Mouse (Mus musculus) NIH3T3 (cell line): ENCODE data around the gene Acat2.
"Not testable (repeated sequence)": the region's sequence is repeated elsewhere in the genome, so short reads cannot be mapped to it uniquely, and the experiment has no call there.

Experiments
- DNase-seq: peaks from one replicate; pipeline ENCODE4 v3.0.0-alpha.2; 2012; ENCODE audit warnings: low read depth

Gene Acat2

GRCm38 (mm10) chr17:12959377-12959776 lies 1.2 kb downstream of the Acat2 start:
- not testable (repeated sequence) for DNase-seq

DNA sequence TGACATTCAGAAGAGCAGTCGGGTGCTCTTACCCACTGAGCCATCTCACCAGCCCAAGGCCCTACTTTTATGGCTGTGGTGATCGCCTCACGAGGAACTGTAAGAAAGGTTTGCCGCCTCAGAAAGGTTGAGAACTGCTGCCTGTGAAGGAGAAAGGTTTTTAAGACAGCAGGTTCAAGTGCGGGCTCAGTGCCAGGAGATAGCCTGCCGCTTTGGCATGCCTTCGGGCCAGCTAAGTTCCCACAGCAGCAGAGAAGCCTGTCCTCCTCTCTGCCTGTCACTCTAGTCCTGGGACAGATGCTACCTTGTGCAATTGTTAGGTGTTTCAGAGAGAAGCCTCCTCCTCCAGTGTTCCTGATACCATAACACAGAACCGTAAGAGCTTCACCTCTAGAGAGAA lies 3.9 kb downstream of the Acat2 start:
- no peak for DNase-seq

- no peak for DNase-seq
Measured at GRCm38 (mm10) chr17:12949669-12950068, 10.9 kb downstream of the Acat2 start.

DNA sequence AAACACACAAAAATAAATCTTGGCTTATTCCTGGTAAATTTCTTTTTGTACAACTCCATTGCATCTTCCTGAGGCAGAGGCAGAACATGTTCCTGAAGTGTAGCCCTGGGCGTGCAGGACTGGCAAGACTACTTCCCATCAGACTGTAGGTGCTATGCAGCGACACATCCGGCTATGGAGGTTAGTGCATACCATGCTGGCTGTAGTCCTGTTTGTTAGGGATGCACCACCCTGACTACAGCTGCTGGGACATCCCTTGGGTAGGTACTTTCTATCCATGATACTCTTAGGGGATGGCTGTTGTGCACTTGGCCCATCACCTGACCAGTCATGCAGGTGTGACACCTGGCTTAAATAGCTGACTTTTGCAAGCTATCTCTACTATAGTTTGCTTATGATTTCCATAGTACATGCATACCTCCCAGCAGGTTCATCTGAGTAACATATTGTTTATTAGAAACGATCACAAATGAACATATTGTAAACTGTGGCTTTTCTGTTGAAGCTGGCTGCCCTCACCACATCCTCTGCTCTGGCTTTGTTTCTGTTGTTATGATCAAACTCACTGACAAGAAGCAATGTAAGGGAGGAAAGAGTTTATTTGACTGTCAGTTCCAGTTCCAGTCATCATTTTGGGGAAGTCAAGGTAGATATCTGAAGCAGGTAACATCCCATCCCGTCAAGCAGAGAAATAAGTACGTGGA lies 17.9 kb downstream of the Acat2 start:
- DNase-seq = peak; percentile 14

- no peak for DNase-seq
Measured at GRCm38 (mm10) chr17:12941543-12942260, 18.8 kb downstream of the Acat2 start.

DNA sequence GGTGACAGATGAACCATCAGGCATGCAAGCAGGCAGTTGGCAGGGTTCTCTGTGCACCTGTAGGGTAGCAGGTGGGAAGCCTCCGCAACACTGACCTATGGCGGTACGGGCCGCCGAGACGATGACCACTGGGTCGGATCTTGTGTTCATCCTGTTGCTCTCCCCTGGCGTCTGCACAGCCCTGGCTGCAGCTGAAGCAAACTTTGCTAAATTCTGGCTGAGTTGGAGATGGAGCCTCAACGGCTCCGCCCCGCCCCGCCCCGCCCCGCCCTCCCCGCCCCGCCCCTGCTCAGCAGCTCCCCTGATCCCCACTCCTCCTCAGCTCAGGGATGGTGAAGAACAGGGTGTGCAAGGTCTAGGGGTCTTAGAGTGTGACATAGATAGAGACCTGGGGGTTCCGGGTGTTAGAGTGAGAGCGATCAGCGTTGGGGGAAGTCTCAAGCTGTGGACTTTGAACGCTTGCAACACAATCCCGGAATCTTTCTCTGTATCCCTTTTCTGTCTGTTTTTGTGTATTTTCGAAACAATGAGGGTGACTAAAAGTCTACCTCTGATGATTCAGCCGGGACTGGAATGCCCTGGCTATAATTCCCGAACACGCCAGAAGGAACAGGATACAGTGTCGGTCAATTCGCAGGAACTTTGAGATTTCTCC lies 20.3 kb downstream of the Acat2 start, which contains the start of gene Acat3:
TSS of gene Acat3 (minus strand) at position 450 of the 655 bp plus-strand sequence.
- DNase-seq = peak; percentile 74

DNA sequence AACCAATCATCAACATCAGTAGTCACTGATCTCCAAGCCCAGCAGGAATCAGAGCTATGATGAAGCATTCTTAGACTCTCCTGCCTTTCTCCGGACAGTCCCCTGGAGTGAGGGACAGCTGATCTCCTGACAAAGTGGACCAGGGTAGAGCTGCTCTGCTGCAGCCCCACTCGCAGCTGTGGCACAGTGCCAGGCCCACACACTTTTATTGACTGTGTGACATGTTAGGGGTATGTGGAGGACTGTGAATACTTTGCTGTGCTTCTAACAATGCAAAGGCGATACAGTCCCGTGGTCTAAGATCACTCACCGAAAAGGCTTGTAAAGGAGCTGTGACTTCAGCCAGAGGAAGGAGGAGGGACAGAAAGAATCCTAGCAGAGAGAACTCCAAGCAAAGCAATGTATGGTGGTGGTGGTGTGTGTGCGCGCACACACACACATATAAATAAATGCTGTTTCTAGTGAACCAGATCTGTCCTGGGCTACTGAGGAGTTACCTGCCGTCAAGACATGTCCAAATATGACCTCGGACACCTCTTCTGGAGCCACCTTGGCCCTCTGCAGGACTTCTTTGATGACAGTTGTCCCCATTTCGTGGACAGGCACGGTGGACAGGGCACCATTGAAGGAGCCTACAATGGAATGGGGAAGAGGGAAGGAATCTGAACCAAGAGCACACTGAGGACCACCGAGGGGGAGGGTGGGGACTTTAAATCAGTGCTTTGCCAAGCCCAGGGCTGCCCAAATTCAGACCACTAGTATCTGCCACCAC lies 21.0 kb downstream of the Acat2 start:
- not testable (repeated sequence) for DNase-seq

DNA sequence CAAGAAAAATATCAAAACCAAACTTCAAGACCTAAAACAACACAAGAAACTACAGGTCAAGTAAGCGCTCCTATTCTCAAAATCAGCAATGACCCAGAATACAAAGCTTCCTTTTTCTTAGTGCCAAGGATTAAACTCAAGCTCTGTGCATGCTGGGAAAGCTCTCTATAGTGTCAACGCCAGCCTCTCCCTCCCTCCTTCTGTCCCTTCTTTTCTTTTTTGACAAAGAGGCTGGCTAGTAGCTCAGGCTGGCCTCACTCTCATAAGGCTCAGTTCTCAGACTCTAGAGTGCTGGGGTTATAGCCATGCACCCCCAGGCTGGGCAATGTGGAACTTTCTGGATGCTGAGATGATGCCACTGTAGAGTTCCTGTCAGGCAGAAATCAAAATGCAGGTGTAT lies 22.5 kb downstream of the Acat2 start:
- no peak for DNase-seq

GRCm38 (mm10) chr17:12937412-12937970 lies 23.1 kb downstream of the Acat2 start:
- DNase-seq = peak; percentile 16

GRCm38 (mm10) chr17:12935719-12936118 lies 24.8 kb downstream of the Acat2 start:
- DNase-seq = no peak

GRCm38 (mm10) chr17:12931576-12931975 lies 29.0 kb downstream of the Acat2 start:
- not testable (repeated sequence) for DNase-seq

DNA sequence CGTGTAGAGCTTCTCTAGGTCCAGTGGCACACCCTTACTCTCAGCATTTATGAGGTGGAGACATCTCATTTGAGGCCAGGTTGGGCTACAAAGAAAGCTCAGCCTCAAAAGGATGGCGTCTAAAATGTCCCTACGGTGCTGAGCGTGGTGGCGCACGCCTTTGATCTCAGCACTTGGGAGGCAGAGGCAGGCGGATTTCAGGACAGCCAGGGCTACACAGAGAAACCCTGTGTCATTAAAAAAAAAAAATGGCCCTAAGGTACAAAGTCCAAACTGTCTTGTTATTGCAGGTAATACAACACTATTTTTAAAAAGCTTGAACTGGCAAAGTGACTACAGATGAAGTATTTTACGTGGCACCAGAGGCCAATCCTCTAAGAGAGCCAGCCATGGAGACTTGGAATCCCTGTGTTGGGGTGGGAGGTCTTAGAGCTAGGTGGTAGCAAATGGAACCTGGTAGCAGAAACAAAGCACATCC lies 34.8 kb downstream of the Acat2 start:
- DNase-seq = no peak

- peak; percentile 59 for DNase-seq
Measured at GRCm38 (mm10) chr17:12925001-12925400, 35.5 kb downstream of the Acat2 start.

DNA sequence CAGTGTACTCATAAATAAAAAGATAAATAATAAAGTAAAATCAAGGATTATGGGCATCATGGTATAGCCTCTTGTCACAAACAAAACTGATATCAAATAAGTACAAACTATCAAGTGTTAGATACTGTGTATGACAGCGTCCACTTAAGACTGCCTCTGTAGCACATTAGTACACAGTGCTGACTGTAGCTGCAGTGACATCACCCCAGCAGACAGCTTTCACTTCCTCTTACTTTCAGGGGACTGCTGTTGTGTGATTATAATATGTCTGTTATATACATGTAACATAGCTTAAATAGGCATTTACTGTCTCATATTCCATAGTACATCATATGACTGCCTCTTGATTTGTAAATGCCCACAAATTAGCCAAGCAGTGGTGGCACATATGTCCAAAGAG lies 39.5 kb downstream of the Acat2 start:
- no peak for DNase-seq

GRCm38 (mm10) chr17:12916588-12917380 lies 43.8 kb downstream of the Acat2 start:
- peak; percentile 67 for DNase-seq

- peak; percentile 99 for DNase-seq
Measured at GRCm38 (mm10) chr17:12915881-12916583, 44.5 kb downstream of the Acat2 start, which contains the start of gene Mrpl18. Gene Mrpl18, minus strand, starts transcription at chr17:12916345.

DNA sequence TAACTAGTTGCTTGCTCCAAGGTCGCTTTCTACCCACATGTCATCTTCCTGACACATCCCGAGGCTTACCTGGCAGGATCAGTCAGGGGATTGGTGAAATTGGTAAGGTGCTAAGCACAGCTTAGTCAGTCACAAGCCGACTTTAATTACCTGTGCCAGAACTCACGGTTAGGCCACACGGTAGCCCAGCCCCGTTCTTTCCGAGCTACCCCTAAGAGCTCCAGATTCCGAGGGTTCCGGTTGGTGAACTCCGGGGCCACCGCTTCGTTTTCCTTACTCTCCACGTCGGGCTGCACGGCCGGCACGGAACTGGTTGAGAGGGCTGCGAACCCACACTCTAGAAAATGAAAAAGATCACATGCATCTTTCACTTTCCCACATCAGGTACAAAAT lies 45.1 kb downstream of the Acat2 start, which contains the start of gene Tcp1:
TSS of gene Tcp1 (plus strand) at position 214 of the 393 bp plus-strand sequence.
- DNase-seq = no peak

DNA sequence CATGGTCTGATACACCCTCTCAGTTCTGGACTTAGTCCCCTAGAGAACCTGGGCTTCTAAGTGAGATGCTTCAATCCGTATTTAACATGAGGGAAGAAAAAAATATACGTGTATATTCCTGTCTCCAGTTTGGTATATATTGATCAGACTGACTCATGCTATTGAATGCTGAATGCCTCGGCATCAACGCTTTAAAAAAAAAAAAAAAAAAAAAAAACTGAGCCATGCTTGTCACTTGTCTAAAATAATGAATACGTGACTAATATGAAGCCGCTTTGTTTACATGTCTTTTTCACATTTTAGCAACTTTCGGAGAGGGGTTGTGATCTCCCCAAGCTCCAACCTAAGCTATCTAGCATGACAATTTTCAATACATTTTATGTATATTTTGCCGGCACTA lies 50.2 kb downstream of the Acat2 start:
- DNase-seq = no peak

DNA sequence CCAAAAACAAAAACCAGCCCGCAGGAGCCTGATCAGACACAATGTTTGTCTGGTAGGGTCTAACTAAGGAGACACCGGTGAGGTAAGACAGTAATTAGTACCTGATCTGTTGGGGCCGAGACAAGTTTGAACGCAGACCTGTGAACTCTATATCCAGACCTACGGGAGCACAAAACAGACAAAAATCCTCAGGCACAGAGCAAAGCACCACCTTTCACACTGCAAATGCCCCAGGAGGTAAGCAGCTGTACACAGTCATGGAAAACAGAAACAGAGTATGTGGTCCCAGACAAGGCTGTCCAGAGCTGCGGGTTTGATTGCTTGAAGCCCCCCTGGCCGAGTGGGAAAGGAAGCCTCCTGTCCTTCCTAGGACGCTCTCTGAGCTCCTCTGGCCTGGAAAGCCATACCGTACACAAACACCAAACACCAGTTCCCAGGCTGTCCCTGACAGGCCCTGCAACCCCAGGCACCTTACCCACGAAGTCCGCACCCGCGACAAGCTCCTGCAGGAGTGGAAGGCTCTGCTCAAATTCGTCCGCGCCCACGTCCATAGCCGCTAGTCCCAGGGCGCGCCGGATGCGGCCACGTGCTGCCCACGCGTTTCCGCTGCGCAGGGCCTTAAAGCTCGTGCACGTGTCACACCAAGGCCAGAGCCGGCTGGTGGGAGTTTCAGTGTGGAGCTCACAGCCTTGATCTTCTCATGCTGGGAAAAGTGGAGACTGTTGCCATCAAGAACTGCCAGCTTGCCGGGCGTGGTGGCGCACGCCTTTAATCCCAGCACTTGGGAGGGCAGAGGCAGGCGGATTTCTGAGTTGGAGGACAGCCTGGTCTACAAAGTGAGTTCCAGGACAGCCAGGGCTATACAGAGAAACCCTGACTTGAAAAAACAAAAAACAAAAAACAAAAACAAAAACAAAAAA lies 50.9 kb downstream of the Acat2 start, which contains the start of gene Pnldc1:
TSS of gene Pnldc1 (minus strand) at position 870 of the 920 bp plus-strand sequence.
- DNase-seq = no peak
